Mouse (Mus musculus): Measurements from ENCODE around the gene Sik2. TPM values are rescaled to one million over a fixed set of nuclear protein-coding genes. Genes with fewer than 3 reads are reported as not detected.

Sik2 gene
- polyA plus RNA-seq, 1 experiment = 6.4 TPM

DNA sequence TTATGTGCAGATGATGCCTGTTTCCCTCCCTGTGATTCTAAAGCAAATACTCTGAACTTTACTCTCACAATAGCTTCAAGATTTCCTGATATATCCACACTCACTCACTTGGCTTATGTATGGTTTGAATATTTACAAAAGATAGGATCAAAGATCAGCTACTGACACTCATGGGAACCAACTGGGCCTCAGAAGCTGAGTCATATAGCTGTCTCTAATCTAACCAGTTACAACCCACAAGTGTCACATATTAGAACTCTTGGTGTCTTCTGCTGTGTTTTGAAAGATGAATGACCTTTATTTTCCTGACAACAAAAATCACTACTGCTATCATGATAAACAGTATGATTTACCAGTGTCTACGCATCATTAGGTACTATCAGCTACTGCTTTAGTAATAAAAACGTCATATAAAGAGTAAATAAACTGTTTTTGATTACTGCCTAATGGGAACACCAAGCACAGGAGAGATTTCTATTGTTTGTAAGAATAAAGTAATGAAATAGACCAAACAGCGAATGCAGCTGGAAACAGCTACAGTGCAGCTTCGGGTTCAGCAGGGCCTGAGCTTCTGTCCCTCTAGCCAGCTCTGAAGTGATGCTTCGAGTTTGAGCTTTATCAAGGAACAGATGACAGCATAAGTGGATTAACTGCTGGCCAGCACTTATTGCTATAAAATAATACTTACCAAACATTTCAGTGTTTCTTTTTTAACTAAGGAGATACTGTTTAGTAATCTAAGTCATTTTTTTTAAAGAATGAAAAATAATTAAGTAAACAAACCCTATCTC, 86.3 kb downstream of the Sik2 start:
- WGBS = 25% methylated on average over 5 of the region's 5 CpGs
- DNase-seq (ENCODE audit: low read depth, low spot score) = peak; percentile 36

GRCm38 (mm10) chr9:50920933-50921895, 87.7 kb downstream of the Sik2 start:
- no peak for DNase-seq (ENCODE audit: low read depth, low spot score)
- 51% methylated on average over 3 of the region's 3 CpGs for WGBS

DNA sequence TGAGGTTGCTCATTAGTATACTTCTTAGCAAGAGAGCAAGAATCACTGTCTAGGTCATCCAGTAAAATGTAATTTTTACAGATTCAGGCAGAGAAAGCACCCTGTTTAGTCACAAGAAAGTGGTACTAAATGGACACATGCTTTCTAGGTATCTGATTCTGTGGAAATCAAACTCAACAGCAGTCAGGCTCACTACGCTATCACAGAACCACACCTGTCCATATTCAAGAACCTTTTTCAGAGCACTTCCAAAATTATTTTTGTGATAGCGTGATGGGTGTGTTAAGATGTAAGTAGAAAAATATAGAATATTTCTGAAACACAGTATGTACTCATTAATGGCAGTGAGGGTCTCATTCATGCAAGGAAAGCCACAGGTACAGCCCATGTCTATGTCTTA, 89.3 kb downstream of the Sik2 start:
- 98% methylated on average over 2 of the region's 2 CpGs for WGBS
- no peak for DNase-seq (ENCODE audit: low read depth, low spot score)

DNA sequence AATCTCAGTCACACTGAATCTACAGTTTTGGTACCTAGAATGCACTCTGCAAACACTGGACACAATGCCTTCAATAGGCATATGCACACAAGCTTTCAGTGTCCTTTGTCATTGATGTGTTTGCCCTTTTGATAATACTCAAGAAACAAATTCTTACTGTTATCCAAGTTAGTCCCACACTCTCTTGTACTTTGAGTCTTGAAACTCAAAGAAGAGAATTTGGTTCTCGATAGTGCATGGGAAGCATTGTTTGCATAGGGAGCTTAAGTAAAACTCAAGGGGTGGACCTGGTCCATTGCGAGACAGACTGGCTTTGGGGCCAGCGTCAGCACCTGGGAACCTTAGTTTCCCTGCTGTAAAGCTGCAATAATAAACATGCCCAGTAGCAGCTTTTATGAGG, 90.7 kb downstream of the Sik2 start:
- DNase-seq (ENCODE audit: low read depth, low spot score) = no peak
- 25% methylated on average over 3 of the region's 3 CpGs for WGBS

GRCm38 (mm10) chr9:50911861-50912515, 96.9 kb downstream of the Sik2 start:
- no peak for DNase-seq (ENCODE audit: low read depth, low spot score)
- WGBS = 88% methylated on average over 7 of the region's 7 CpGs

- 49% methylated on average over 3 of the region's 3 CpGs for WGBS
- DNase-seq (ENCODE audit: low read depth, low spot score) = no peak
These were observed 103.6 kb downstream of the Sik2 start for GRCm38 (mm10) chr9:50905321-50905720.

- WGBS = 82% methylated on average over 6 of the region's 6 CpGs
- DNase-seq (ENCODE audit: low read depth, low spot score) = no peak
These were observed 104.6 kb downstream of the Sik2 start for GRCm38 (mm10) chr9:50904196-50904847.

DNA sequence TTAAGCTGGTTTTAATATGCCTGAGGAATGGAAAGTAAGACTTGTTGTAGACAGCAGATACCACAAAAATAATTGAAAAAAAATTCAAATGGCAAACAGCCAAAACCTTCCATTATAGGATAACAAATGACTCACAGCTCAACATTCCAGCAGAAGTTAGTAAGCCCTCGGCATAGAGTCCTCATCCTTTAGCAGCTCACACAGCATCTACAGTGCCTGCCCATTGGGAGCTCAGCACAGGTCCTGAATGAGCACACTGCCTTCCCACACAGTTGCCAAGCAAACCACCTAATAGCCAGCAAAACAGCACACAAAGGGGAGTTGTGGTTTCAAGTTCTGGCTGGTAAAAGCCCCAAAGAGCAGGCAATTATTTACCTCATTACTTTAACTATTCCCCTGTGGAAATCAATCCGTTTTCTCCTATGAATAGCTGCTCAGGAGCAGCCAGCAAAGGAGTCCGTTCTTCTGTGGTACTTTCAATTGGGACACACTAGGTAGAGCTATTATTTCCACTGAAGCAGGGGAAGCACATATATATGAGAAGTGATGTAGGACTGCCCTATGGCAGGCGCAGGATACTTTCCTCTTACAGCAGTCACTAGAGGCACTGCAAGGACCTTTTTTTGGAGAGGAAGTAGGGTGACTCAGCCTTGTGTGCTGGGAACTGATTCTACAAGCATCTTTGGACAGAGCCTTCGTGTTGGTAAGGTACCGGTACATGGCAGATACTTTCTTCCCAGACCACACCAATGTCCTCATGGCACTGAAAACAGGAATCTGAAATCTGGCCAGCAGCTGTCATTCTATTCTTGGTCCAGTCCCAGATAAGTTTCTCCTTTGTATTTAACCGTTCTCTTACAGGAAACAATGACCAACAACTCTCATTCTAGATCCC, 108.6 kb downstream of the Sik2 start:
- DNase-seq (ENCODE audit: low read depth, low spot score) = no peak
- WGBS = 63% methylated on average over 7 of the region's 7 CpGs

DNA sequence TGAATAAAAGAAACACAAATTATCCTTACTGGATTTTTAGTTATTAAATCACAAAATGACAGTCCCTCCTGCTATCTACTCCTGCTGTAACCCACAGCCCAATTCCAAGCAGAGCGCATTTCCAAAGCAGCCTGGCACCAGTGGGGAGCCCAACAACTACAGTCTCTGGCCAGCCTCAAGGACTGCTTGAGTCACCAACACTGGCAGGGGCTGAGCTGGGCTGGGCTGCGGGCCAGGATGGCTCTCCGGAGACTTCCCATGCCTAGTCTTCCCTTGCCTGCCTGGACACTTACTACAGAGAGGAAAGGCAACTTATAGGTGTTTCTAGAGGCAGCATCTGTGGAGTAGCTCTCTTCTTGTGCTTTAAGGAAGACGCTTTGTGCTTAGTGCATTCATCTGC, 115.2 kb downstream of the Sik2 start:
- DNase-seq (ENCODE audit: low read depth, low spot score) = no peak
- 76% methylated on average over 4 of the region's 4 CpGs for WGBS

- 74% methylated on average over 3 of the region's 3 CpGs for WGBS
- no peak for DNase-seq (ENCODE audit: low read depth, low spot score)
These were observed 118.3 kb downstream of the Sik2 start for GRCm38 (mm10) chr9:50890494-50891090.

- no peak for DNase-seq (ENCODE audit: low read depth, low spot score)
- 92% methylated on average over 4 of the region's 4 CpGs for WGBS
These were observed 118.9 kb downstream of the Sik2 start for GRCm38 (mm10) chr9:50889964-50890363.

GRCm38 (mm10) chr9:50889211-50889610, 119.7 kb downstream of the Sik2 start:
- DNase-seq (ENCODE audit: low read depth, low spot score) = no peak
- 32% methylated on average over 6 of the region's 6 CpGs for whole genome bisulfite sequencing

DNA sequence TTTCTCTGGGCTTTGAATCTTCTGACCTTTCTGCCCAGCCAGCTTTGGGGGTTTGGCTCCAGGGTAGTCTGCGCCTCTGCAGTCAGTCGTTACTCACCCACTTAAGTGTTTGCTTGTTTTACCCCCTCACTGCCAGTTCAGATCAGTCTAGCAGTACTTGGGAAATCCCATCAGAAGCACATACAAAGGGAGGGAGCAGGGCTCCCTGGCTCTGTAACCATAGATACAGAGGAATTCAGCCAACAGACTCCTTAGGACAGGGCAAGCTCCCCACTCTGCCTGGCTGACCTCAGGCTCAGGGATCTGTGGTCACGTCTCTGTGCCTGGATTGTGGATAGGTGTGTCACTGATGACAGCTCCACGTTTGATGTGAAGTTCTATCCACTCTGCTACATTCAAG, 121.5 kb downstream of the Sik2 start:
- DNase-seq (ENCODE audit: low read depth, low spot score) = no peak

DNA sequence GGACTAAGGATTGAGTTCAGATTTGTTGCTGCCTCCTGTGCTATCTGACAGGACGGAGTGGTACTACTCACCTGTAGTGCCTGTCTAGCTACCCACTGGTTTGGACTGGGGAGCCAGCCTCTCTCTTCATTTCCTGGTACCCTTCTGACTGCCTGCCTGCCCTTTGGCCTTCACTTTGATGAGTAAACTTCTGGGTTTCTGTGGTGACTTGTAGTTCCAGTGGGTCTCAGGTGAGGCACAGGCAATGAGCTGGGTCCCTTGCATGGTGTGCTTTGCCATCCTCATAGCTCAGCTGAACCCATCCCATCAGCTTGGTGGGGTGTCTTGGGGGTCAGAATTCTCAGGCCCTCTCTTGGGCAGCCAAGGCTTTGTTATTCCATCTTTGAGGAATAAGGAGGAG, 122.0 kb downstream of the Sik2 start:
- 69% methylated on average over 1 of the region's 1 CpGs for WGBS
- no peak for DNase-seq (ENCODE audit: low read depth, low spot score)

More for the DNA sequence above, 121.5 kb downstream of the Sik2 start:
- WGBS = 44% methylated on average over 4 of the region's 4 CpGs

DNA sequence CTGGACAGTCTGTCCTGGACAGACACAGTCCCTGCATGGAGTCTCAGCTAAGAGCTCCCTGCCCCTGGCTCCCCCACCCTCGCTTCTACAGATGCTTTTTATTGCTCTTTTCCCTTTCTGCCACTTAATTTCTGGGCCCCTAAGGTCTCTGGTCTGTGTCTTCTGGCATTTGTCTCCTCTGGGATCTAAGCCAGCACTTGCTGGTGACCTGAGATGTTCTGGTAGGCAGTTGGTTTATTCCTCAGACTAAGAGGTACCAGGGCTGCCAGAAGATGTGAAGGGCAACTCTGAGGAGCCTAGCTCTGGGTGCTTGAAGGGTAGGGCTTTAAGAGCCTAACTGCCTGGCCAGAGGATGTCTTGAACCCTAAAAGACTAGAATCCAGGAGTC, 123.3 kb downstream of the Sik2 start:
- no peak for DNase-seq (ENCODE audit: low read depth, low spot score)
- 22% methylated on average over 1 of the region's 1 CpGs for WGBS

GRCm38 (mm10) chr9:50884741-50885599, 123.9 kb downstream of the Sik2 start:
- peak; percentile 40 for DNase-seq (ENCODE audit: low read depth, low spot score)
- 39% methylated on average over 10 of the region's 10 CpGs for WGBS

DNA sequence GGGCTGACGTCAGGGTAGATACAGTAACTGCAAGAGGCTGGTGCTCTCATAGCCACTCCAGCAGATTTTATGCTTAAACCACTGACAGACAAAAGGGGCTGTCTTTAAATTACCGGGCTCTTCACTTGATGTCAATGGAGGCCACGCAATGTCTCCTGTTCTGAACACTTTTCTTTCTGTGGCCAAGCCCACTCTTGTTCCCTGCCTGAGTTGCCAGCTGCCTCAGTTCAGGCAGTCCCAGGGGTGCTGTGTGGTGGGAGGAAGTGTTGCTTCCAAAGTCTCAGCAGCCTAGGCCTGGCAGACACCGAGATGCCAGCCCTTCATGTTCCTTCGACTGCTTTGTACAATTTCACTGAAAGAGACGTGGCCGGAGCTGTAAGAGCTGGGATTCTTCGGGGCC, 124.8 kb downstream of the Sik2 start:
- WGBS = 65% methylated on average over 8 of the region's 8 CpGs
- no peak for DNase-seq (ENCODE audit: low read depth, low spot score)
